Mouse (Mus musculus): ENCODE data around the gene Gapt.

Gene Gapt

DNA sequence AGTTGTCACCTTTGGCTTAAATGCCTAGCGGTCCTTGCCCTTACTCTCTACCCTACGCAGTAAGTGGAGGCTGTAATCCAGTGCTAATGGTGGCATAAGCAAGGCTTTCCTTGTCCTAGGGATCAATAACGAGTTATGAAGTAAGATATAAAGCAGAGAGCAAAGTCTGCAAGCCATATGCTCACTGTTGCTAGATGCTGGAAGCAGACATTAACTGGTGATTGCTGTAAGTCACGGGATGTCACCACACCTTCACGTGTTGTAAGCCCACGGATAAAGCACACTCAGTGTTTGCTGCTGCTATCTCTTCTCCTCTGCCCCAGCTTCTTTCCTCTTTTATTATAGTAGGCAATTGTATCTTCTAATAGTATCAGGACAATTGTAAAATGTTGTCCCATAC lies 5.9 kb downstream of the Gapt start:
- DNase-seq (ENCODE audit: extremely low read depth, low read depth, low spot score) = no peak

DNA sequence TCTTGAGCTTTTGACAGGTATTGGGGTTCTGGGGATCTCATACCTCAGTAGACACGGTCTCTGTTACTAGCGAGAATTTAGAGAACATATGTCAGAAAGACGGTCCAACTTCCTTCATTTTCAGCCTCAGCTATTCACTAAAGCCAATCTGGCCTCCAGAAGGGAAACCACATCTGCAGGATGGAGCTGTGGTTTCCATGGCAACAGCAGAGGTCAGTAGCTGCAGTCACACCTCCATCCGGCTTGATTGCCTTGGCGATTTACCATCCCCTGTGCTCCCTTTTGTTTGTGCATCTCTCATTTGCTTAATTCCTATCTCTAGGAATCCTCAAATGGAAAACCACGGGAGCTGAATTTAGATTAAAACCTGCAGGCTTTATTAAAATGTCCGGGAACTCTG lies 10.3 kb downstream of the Gapt start:
- DNase-seq (ENCODE audit: extremely low read depth, low read depth, low spot score) = no peak

DNA sequence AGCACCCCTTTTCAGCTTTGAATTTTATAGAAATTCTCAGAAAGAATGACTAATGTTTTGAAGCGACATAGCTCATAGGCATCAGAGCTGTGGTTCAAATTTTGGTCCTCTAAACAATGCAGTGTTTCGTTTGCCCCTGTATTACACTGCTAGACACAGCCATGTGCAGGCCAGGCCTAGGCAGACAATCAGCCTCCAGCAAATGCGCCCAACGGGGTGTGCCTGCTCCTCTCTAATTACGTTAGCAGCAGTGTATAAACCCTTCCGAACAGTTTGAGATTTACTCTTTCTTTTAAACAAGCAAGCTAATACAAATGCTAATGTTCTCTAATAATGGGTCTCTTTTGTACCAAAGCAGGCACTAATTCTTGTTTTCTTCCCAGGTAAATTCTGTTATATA lies 14.4 kb downstream of the Gapt start:
- DNase-seq (ENCODE audit: extremely low read depth, low read depth, low spot score) = no peak

DNA sequence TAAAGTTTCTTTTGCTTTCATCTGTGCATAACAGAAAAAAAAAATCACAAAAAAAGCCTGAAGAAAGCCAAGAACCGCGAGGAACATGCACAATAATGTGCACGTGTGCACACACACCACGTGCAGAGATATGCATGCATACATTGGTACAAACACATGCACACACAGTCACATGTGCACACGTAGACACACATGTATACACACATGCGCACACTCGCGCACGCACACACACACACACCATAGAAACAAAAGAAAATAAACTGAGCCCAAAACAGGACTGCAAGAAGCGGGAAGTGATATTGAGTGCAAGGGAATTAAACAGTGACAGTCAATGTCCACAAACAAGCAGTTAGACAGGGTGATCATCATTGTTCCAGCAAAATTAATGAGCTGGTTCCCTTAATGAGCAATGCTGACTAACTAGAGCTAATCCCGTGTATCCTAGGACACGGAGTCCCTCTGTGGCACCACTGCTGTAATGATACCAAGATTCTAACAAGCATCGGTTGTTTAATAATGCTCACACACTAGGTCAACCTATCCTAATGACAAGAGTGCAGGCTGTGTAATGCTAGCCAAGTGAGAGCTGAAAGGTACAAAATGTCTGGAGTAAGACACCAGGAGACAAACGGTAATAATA lies 23.9 kb downstream of the Gapt start:
- DNase-seq (ENCODE audit: extremely low read depth, low read depth, low spot score) = no peak

DNA sequence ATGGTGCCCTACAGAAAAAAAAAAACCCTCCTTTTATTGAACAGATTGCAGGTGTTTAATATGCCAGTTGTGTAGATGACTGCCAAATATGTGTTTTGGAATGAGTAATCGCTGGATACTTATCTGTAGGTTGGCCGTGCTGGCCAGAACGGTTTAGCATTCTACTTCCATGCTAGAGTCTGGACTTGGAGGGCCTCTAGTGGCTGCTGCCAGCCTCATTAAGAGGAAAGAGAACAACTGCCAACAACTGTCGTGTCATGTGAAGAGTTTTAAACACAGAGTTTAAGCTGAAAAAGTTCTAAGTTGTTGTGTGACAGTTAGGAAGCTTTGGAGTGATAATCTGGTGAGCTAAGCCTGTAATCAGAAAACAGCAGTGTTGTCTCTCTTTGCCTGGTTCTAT lies 38.3 kb downstream of the Gapt start:
- no peak for DNase-seq (ENCODE audit: extremely low read depth, low read depth, low spot score)

DNA sequence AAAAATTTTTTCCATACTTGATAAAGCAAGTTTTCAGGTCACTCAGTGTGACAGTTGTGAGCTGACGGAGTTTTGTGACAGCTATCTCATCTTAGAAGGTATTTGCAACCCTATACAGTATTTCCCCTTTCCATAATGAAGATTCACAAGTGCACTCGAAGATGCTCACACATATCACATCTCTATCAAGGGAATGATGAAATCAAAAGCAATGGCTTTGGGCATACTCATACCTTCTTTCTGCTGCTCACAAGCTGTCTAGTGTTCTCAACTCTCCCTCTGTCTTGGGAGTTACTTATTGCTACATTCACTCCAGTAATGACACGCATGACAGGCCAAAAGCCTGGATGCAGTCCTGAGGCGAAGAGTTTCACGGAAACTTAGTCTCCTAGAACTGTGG lies 49.8 kb downstream of the Gapt start:
- DNase-seq (ENCODE audit: extremely low read depth, low read depth, low spot score) = no peak
